Mouse (Mus musculus) kidney, postnatal 0 days (tissue): ENCODE results near the gene Hs3st1. TPM values are rescaled to one million over a fixed set of nuclear protein-coding genes. Genes with fewer than 3 reads are reported as not detected.

Experiments used
- ATAC-seq: fragments of 200-750 bp; cut with Nextera tagmentation; replicated peaks from 2 replicates; pipeline ENCODE4 v1.8.0; 2017; ENCODE audit warnings: low read depth, moderate number of reproducible peaks, moderate TSS enrichment, moderate library complexity; ENCODE audit not compliant: low FRiP score
- DNase-seq: peaks from one replicate; pipeline ENCODE4 v3.0.0-alpha.2; 2016; ENCODE audit warnings: low spot score
- H3K27ac ChIP-seq: fragments of 300-500 bp; sonication (generic); 2 replicates; pipeline ENCODE4 v1.5.1; 2014; ENCODE audit warnings: mild to moderate bottlenecking
- H3K27me3 ChIP-seq: fragments of 300-500 bp; sonication (generic); 2 replicates; pipeline ENCODE4 v1.6.1; 2014; ENCODE audit warnings: low read length, mixed read lengths; ENCODE audit not compliant: insufficient read depth
- H3K36me3 ChIP-seq: fragments of 300-500 bp; sonication (generic); 2 replicates; pipeline ENCODE4 v1.6.1; 2014; ENCODE audit warnings: low read length, mixed read lengths; ENCODE audit not compliant: insufficient read depth
- H3K4me1 ChIP-seq: fragments of 300-500 bp; sonication (generic); replicated peaks from 2 replicates; pipeline ENCODE4 v1.6.1; 2014; ENCODE audit warnings: antibody characterized with exemption, low read length, mixed read lengths; ENCODE audit not compliant: insufficient read depth
- H3K4me2 ChIP-seq: fragments of 300-500 bp; sonication (generic); 2 replicates; pipeline ENCODE4 v1.6.1; 2014; ENCODE audit warnings: mild to moderate bottlenecking, low read length, moderate library complexity, mixed read lengths
- H3K4me3 ChIP-seq: fragments of 300-500 bp; sonication (generic); replicated peaks from 2 replicates; pipeline ENCODE4 v1.5.1; 2014; ENCODE audit warnings: low read depth, low read length
- H3K9ac ChIP-seq: fragments of 300-500 bp; sonication (generic); 2 replicates; pipeline ENCODE4 v1.6.1; 2014; ENCODE audit warnings: low read depth, low read length
- H3K9me3 ChIP-seq: fragments of 300-500 bp; sonication (generic); replicated peaks from 2 replicates; pipeline ENCODE4 v1.6.1; 2016; ENCODE audit warnings: low read length, inconsistent platforms, mixed read lengths
- CTCF ChIP-seq: IDR thresholded peaks from 2 replicates; pipeline ENCODE4 v1.5.1; 2016; ENCODE audit warnings: antibody characterized with exemption, low read depth, mild to moderate bottlenecking, moderate library complexity
- WGBS: fragments of 180-500 bp; shearing (Covaris S2); extraction: QIAGEN DNeasy Blood & Tissue Kit; methylation state at CpG from one replicate; pipeline ENCODE4 v1.1.7; 2014; 5-methylcytosine and 5-hydroxymethylcytosine counted together
- polyA plus RNA-seq: library from polyadenylated mRNA; unstranded; fragments of >200 nt; fragmentation: Nextera tagmentation; extraction: Ambion mirVana; gene quantifications from 2 replicates; pipeline ENCODE4 v1.2.1, GENCODE M21; 2015

The Hs3st1 gene
- polyA plus RNA-seq, 1 experiment from 2014 or later, result 6.4 TPM

DNA sequence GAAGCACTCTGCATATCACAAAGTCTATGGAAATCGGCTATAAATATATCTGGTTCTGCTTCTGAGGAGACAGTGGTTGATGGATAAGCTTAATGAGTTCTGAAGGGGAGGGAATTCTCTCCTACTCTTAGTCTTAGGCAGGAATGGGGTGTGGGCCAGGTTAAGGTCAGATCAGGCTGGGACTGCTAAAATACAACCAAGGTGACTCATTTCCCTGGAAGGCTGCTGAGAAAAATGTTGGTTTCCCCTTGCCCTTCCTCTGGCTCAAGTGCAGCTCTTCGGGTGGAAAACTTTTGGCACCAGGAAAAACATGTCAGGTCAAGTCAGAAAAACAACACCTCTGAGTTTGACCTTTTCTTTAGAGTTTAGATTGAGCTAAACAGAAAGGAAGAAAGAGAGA lies 143.0 kb downstream of the Hs3st1 start:
- H3K36me3 ChIP-seq, result no peaks in the 10 kb centered on the region
- H3K4me1 ChIP-seq, result no peaks in the 10 kb centered on the region
- H3K27me3 ChIP-seq, result no peaks in the 10 kb centered on the region
- WGBS, result 35% methylated on average over 2 of the region's 2 CpGs
- H3K9ac ChIP-seq, result no peak overlapping the region
- no peaks in the 10 kb centered on the region for H3K9me3 ChIP-seq
- no peak overlapping the region for H3K4me3 ChIP-seq
- peak; percentile 22 for DNase-seq
- ATAC-seq, result no peak
- no peak for TF ChIP-seq CTCF
- H3K27ac ChIP-seq, result no peak overlapping the region
- no peak overlapping the region for H3K4me2 ChIP-seq

DNA sequence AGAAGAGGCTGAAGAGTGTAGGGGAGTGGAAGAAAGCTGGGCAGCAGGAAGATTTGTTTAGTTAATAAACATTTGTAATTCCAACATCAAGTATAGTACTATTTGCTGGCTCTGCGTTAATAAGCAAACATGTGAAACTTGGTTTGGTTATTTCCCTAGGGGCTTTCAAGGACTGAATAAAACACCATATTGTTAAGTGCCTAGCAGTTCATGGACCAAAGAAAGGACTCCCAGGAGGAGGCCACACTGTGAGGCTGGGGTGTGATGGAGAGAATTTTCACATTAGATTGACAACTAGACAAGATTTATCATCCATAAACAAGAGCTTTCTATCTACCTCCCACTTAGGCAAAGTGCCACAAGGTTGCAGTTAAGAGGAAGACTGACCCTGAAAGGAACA lies 147.0 kb downstream of the Hs3st1 start:
- no peak overlapping the region for H3K27ac ChIP-seq
- no peaks in the 10 kb centered on the region for H3K4me1 ChIP-seq
- no peak overlapping the region for H3K4me2 ChIP-seq
- TF ChIP-seq CTCF, result no peak
- no peaks in the 10 kb centered on the region for H3K9me3 ChIP-seq
- WGBS, result 73% methylated on average over 1 of the region's 1 CpGs
- no peaks in the 10 kb centered on the region for H3K36me3 ChIP-seq
- H3K9ac ChIP-seq, result no peak overlapping the region
- H3K27me3 ChIP-seq, result no peaks in the 10 kb centered on the region
- DNase-seq, result no peak
- ATAC-seq, result no peak
- H3K4me3 ChIP-seq, result no peak overlapping the region

DNA sequence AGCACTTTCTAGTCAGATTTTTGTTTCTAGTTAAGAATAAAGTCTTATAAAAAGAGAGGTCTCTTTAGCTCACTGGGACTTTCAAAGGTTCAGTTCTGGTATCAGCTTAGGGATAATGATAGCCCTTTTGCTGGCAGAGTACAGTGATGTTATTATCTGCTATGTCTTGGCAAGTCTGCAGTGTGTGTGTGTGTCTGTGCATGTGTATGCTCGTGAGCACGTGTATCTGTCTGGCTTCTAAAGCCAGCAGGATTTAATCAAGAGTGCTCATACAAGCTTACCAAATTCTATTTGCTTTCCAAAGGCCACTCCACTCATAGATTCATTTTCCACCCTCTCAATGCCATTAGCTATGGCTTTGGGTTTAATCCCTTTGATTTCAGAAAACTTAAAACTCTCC lies 160.5 kb downstream of the Hs3st1 start:
- Histone ChIP-seq H3K9ac (no peak overlapping the region), H3K4me3 (no peak overlapping the region), H3K36me3 (no peaks in the 10 kb centered on the region), H3K9me3 (no peaks in the 10 kb centered on the region), H3K4me2 (no peak overlapping the region), H3K27me3 (no peaks in the 10 kb centered on the region), H3K4me1 (no peaks in the 10 kb centered on the region), H3K27ac (no peak overlapping the region)
- DNase-seq (no peak), ATAC-seq (no peak)
- TF ChIP-seq CTCF, result no peak
- 87% methylated on average over 2 of the region's 2 CpGs for WGBS
